Mouse (Mus musculus) neural tube, embryonic 14.5 days (tissue): ENCODE measurements around the gene Cflar. TPM values are rescaled to one million over a fixed set of nuclear protein-coding genes. Genes with fewer than 3 reads are reported as not detected.

ENCODE experiments used
- ATAC-seq: fragments of 200-750 bp; cut with Nextera tagmentation; 2 replicates; pipeline ENCODE4 v1.8.0; 2017; ENCODE audit warnings: low read depth, mild to moderate bottlenecking, moderate TSS enrichment, moderate library complexity
- H3K27ac ChIP-seq: fragments of 300-500 bp; sonication (generic); 2 replicates; pipeline ENCODE4 v1.5.1; 2014; ENCODE audit warnings: low read depth, mild to moderate bottlenecking, control low read depth, low read length, moderate library complexity, mixed read lengths
- H3K27me3 ChIP-seq: fragments of 300-500 bp; sonication (generic); 2 replicates; pipeline ENCODE4 v1.6.1; 2014; ENCODE audit warnings: low read length; ENCODE audit not compliant: control insufficient read depth, insufficient read depth
- H3K36me3 ChIP-seq: fragments of 300-500 bp; sonication (generic); 2 replicates; pipeline ENCODE4 v1.6.1; 2014; ENCODE audit warnings: low read length, mixed read lengths; ENCODE audit not compliant: control insufficient read depth, insufficient read depth
- H3K4me1 ChIP-seq: fragments of 300-500 bp; sonication (generic); 2 replicates; pipeline ENCODE4 v1.6.1; 2014; ENCODE audit warnings: low read length; ENCODE audit not compliant: control insufficient read depth, insufficient read depth
- H3K4me2 ChIP-seq: fragments of 300-500 bp; sonication (generic); 2 replicates; pipeline ENCODE4 v1.6.1; 2014; ENCODE audit warnings: mild to moderate bottlenecking, low read depth, low read length, control low read depth
- H3K4me3 ChIP-seq: fragments of 300-500 bp; sonication (generic); 2 replicates; pipeline ENCODE4 v1.5.1; 2014; ENCODE audit warnings: low read depth, low read length, control low read depth, mixed read lengths
- H3K9ac ChIP-seq: fragments of 300-500 bp; sonication (generic); replicated peaks from 2 replicates; pipeline ENCODE4 v1.6.1; 2014; ENCODE audit warnings: low read depth, mild to moderate bottlenecking, control low read depth, low read length, mixed read lengths
- H3K9me3 ChIP-seq: fragments of 300-500 bp; sonication (generic); 2 replicates; pipeline ENCODE4 v1.6.1; 2016; ENCODE audit warnings: low read length; ENCODE audit not compliant: control insufficient read depth
- WGBS: fragments of 180-500 bp; shearing (Covaris S2); extraction: QIAGEN DNeasy Blood & Tissue Kit; methylation state at CpG from one replicate; pipeline ENCODE4 v1.1.7; 2014; 5-methylcytosine and 5-hydroxymethylcytosine counted together
- polyA plus RNA-seq: library from polyadenylated mRNA; unstranded; fragments of >200 nt; fragmentation: Nextera tagmentation; extraction: Ambion mirVana; gene quantifications from 2 replicates; pipeline ENCODE4 v1.2.1, GENCODE M21; 2014

Gene Cflar
- polyA plus RNA-seq, 1 experiment from 2014 or later, result 16.3 TPM

DNA sequence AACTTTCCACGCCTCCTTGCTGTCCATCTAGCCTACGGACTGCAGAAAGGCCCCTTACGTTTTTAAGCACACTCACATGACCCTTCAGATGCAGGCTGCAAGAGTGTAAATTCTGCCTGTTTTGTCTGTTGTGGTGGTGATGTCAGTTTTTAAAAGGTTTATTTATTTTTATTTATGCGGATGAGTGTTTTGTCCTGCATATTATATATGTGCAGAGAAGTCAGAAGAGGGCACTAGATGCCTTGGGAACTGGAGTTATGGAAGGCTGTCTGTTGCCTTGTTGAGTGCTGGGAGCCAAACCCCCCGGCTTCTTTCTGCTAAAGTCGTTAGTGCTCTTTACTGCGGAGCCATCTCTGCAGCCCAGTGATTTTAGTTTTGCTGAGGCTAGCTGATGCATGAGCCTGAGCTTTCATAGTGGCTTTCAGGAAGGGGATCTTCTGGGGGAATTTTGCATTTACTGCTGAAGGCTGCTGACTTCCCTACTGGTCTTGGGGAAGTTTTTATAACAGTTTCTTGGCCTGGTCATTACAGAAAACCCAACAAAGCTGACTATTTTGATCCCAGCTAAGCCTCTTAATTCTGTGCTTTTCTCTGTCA is 12.6 kb downstream of the Cflar start:
- Histone ChIP-seq H3K4me1 (no peaks in the 10 kb centered on the region), H3K4me2 (no peak overlapping the region), H3K9me3 (no peaks in the 10 kb centered on the region), H3K27ac (no peak overlapping the region), H3K27me3 (no peaks in the 10 kb centered on the region), H3K36me3 (no peaks in the 10 kb centered on the region), H3K9ac (no peak overlapping the region), H3K4me3 (no peak overlapping the region)
- 65% methylated on average over 7 of the region's 7 CpGs for WGBS
- no peak for ATAC-seq

- Histone ChIP-seq H3K9ac (no peak overlapping the region), H3K4me2 (no peak overlapping the region), H3K4me1 (no peaks in the 10 kb centered on the region), H3K4me3 (no peak overlapping the region), H3K36me3 (no peaks in the 10 kb centered on the region), H3K27ac (no peak overlapping the region), H3K27me3 (no peaks in the 10 kb centered on the region), H3K9me3 (no peaks in the 10 kb centered on the region)
- ATAC-seq, result no peak
- 67% methylated on average over 5 of the region's 9 CpGs for WGBS
Observed at GRCm38 (mm10) chr1:58724533-58724932, 13.2 kb downstream of the Cflar start.

GRCm38 (mm10) chr1:58725095-58725494 is 13.8 kb downstream of the Cflar start:
- H3K9ac ChIP-seq, result no peak overlapping the region
- ATAC-seq, result no peak
- no peak overlapping the region for H3K4me2 ChIP-seq
- H3K4me1 ChIP-seq, result no peaks in the 10 kb centered on the region
- H3K9me3 ChIP-seq, result no peaks in the 10 kb centered on the region
- H3K27me3 ChIP-seq, result no peaks in the 10 kb centered on the region
- no peak overlapping the region for H3K27ac ChIP-seq
- no peak overlapping the region for H3K4me3 ChIP-seq
- H3K36me3 ChIP-seq, result no peaks in the 10 kb centered on the region

DNA sequence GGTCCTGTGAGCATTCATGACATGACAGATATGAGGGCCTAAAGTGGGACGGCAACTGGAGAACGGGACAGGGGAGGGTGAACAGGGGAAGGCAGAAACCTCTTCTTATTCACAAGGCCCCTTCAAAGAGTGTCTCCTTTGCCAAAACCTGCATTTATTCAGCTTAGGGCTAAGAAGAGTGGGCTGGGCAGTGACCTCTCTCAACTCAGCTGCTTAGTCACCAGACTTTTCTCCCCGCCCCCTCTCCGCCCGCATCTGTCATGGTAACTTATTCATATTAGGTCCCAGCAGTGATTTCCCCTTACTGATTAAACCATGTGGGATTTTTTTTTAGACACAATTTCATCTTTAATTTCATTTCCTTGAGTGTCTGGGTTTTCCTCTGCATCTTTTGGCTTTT is 14.5 kb downstream of the Cflar start:
- H3K27me3 ChIP-seq, result no peaks in the 10 kb centered on the region
- no peak for ATAC-seq
- no peaks in the 10 kb centered on the region for H3K9me3 ChIP-seq
- H3K4me3 ChIP-seq, result no peak overlapping the region
- no peak overlapping the region for H3K4me2 ChIP-seq
- H3K36me3 ChIP-seq, result no peaks in the 10 kb centered on the region
- H3K9ac ChIP-seq, result no peak overlapping the region
- no peak overlapping the region for H3K27ac ChIP-seq
- 91% methylated on average over 5 of the region's 5 CpGs for WGBS
- H3K4me1 ChIP-seq, result no peaks in the 10 kb centered on the region

DNA sequence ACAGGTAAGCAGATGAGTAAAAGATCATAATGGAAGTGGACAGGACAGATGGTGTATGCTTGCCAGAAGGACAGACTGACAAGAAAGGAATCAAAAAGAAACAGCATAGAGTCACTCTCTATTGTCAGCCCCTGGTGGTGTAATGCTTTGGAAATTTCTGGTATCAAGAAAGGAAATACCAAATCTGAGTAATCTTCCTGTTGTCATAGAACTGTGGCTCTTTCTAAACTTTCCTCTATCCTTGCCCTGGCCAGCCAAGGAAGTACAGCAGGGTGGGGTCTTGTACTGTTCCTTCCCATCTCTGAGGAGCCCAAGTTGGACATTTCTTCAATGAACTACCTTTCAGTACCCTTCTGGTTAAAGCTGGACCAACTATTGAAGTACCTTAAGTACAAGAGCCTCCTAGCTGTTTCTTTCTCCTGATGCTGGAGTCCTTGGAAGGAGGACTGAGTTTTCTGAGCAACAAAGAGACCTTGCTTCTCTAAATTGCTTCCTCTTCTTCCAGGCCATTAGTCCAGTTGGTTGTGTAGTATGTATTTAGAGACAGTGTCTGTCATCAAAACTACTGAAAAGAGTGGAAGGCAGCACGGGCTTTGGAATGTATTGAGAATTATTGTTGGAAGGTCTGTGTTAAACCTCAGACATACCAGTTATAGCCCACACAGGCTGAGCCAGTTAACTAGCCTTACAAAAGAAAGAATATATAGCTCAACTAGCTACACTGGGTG is 15.9 kb downstream of the Cflar start:
- Histone ChIP-seq H3K27ac (no peak overlapping the region), H3K4me3 (no peak overlapping the region), H3K36me3 (no peaks in the 10 kb centered on the region), H3K9ac (no peak overlapping the region), H3K4me2 (no peak overlapping the region), H3K9me3 (no peaks in the 10 kb centered on the region), H3K4me1 (no peaks in the 10 kb centered on the region), H3K27me3 (no peaks in the 10 kb centered on the region)
- 89% methylated on average over 1 of the region's 1 CpGs for WGBS
- no peak for ATAC-seq

- Histone ChIP-seq H3K9ac (no peak overlapping the region), H3K4me3 (no peak overlapping the region), H3K4me1 (no peaks in the 10 kb centered on the region), H3K36me3 (no peaks in the 10 kb centered on the region), H3K4me2 (no peak overlapping the region), H3K27me3 (no peaks in the 10 kb centered on the region), H3K27ac (no peak overlapping the region), H3K9me3 (no peaks in the 10 kb centered on the region)
- ATAC-seq, result no peak
- WGBS, result 93% methylated on average over 10 of the region's 10 CpGs
Observed at GRCm38 (mm10) chr1:58727747-58728589, 16.7 kb downstream of the Cflar start.

DNA sequence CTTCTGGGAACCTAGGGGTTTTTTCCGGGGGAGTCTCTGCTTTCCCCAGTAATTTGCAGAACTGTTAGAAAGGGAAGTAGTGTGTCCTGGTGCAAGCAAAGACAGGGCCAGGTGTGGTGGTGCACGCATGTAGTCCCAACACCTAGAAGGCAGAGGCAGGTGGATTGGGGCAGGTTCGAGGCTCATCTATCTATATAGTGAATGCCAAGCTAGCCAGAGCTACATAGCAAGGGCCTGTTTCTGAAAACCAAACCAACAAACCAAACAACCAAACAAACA is 17.2 kb downstream of the Cflar start:
- no peaks in the 10 kb centered on the region for H3K27me3 ChIP-seq
- H3K4me2 ChIP-seq, result no peak overlapping the region
- ATAC-seq, result no peak
- no peaks in the 10 kb centered on the region for H3K9me3 ChIP-seq
- no peaks in the 10 kb centered on the region for H3K4me1 ChIP-seq
- no peaks in the 10 kb centered on the region for H3K36me3 ChIP-seq
- H3K27ac ChIP-seq, result no peak overlapping the region
- no peak overlapping the region for H3K4me3 ChIP-seq
- H3K9ac ChIP-seq, result no peak overlapping the region
- 98% methylated on average over 3 of the region's 3 CpGs for WGBS

GRCm38 (mm10) chr1:58733636-58734035 is 22.3 kb downstream of the Cflar start:
- H3K27ac ChIP-seq, result no peak overlapping the region
- H3K36me3 ChIP-seq, result no peaks in the 10 kb centered on the region
- no peaks in the 10 kb centered on the region for H3K4me1 ChIP-seq
- no peak overlapping the region for H3K9ac ChIP-seq
- no peaks in the 10 kb centered on the region for H3K27me3 ChIP-seq
- no peaks in the 10 kb centered on the region for H3K9me3 ChIP-seq
- no peak overlapping the region for H3K4me3 ChIP-seq
- WGBS, result 97% methylated on average over 2 of the region's 2 CpGs
- no peak for ATAC-seq
- H3K4me2 ChIP-seq, result no peak overlapping the region
